Mouse (Mus musculus) neural tube, embryonic 13.5 days (tissue): ENCODE measurements around the gene Aipl1. TPM values are rescaled to one million over a fixed set of nuclear protein-coding genes. Genes with fewer than 3 reads are reported as not detected.
A peak's percentile ranks its signal among the peaks of the same experiment; 100 is the strongest.

Experiments used
- ATAC-seq: fragments of 200-750 bp; cut with Nextera tagmentation; 2 replicates; pipeline ENCODE4 v1.8.0; 2017; ENCODE audit warnings: low read depth, mild to moderate bottlenecking, moderate TSS enrichment, moderate library complexity
- H3K27ac ChIP-seq: fragments of 300-500 bp; sonication (generic); replicated peaks from 2 replicates; pipeline ENCODE4 v1.5.1; 2015; ENCODE audit warnings: moderate library complexity, mild to moderate bottlenecking, inconsistent platforms
- H3K27me3 ChIP-seq: fragments of 300-500 bp; sonication (generic); 2 replicates; pipeline ENCODE4 v1.6.1; 2015; ENCODE audit warnings: mild to moderate bottlenecking, inconsistent platforms
- H3K36me3 ChIP-seq: fragments of 300-500 bp; sonication (generic); 2 replicates; pipeline ENCODE4 v1.6.1; 2015; ENCODE audit warnings: mild to moderate bottlenecking, inconsistent platforms
- H3K4me1 ChIP-seq: fragments of 300-500 bp; sonication (generic); replicated peaks from 2 replicates; pipeline ENCODE4 v1.6.1; 2015; ENCODE audit warnings: inconsistent platforms
- H3K4me2 ChIP-seq: fragments of 300-500 bp; sonication (generic); 2 replicates; pipeline ENCODE4 v1.6.1; 2015; ENCODE audit warnings: inconsistent platforms, mild to moderate bottlenecking, moderate library complexity
- H3K4me3 ChIP-seq: fragments of 300-500 bp; sonication (generic); 2 replicates; pipeline ENCODE4 v1.5.1; 2015; ENCODE audit warnings: mild to moderate bottlenecking, inconsistent platforms
- H3K9ac ChIP-seq: fragments of 300-500 bp; sonication (generic); 2 replicates; pipeline ENCODE4 v1.6.1; 2015; ENCODE audit warnings: moderate library complexity, mild to moderate bottlenecking, inconsistent platforms
- H3K9me3 ChIP-seq: fragments of 300-500 bp; sonication (generic); 2 replicates; pipeline ENCODE4 v1.6.1; 2016; ENCODE audit warnings: inconsistent platforms
- WGBS: fragments of 180-500 bp; shearing (Covaris S2); methylation state at CpG from one replicate; pipeline ENCODE4 v1.1.7; 2015; 5-methylcytosine and 5-hydroxymethylcytosine counted together
- polyA plus RNA-seq: library from polyadenylated mRNA; unstranded; fragments of >200 nt; fragmentation: Nextera tagmentation; extraction: Ambion mirVana; gene quantifications from 2 replicates; pipeline ENCODE4 v1.2.1, GENCODE M21; 2015

Gene Aipl1
- polyA plus RNA-seq, 1 experiment from 2014 or later: 0.39 TPM

- H3K27ac ChIP-seq: no peak overlapping the region
- H3K4me1 ChIP-seq: peaks cover 9% of the 10 kb centered on the region; the same call in 1 of the 2 replicates
- no peaks in the 10 kb centered on the region for H3K9me3 ChIP-seq
- H3K9ac ChIP-seq: no peak overlapping the region
- ATAC-seq: no peak
- WGBS: 21% methylated on average over 23 of the region's 23 CpGs
- H3K27me3 ChIP-seq: 0 out of 2 replicates have a peak, but pooled peaks cover 11% of the 10 kb centered on the region
- no peak overlapping the region for H3K4me2 ChIP-seq
- H3K36me3 ChIP-seq: no peaks in the 10 kb centered on the region
- no peak overlapping the region for H3K4me3 ChIP-seq
Measured at GRCm38 (mm10) chr11:72029143-72029542, 8.2 kb downstream of the Aipl1 start.

- Histone ChIP-seq H3K4me1 (peaks cover 21% of the 10 kb centered on the region), H3K4me2 (no peak overlapping the region), H3K9me3 (no peaks in the 10 kb centered on the region), H3K27ac (no peak overlapping the region), H3K9ac (no peak overlapping the region), H3K27me3 (0 out of 2 replicates have a peak, but pooled peaks cover 11% of the 10 kb centered on the region), H3K36me3 (no peaks in the 10 kb centered on the region), H3K4me3 (no peak overlapping the region)
- ATAC-seq: no peak
- WGBS: 77% methylated on average over 9 of the region's 9 CpGs
Measured at GRCm38 (mm10) chr11:72027836-72028235, 9.5 kb downstream of the Aipl1 start.

- Histone ChIP-seq H3K4me1 (peaks cover 22% of the 10 kb centered on the region), H3K27ac (no peak overlapping the region), H3K4me3 (no peak overlapping the region), H3K9me3 (no peaks in the 10 kb centered on the region), H3K4me2 (no peak overlapping the region), H3K36me3 (no peaks in the 10 kb centered on the region), H3K9ac (no peak overlapping the region), H3K27me3 (0 out of 2 replicates have a peak, but pooled peaks cover 11% of the 10 kb centered on the region)
- ATAC-seq: no peak
- WGBS: 82% methylated on average over 9 of the region's 9 CpGs
Measured at GRCm38 (mm10) chr11:72026516-72026915, 10.8 kb downstream of the Aipl1 start.

GRCm38 (mm10) chr11:72025843-72026242, 11.5 kb downstream of the Aipl1 start:
- no peak overlapping the region for H3K9ac ChIP-seq

GRCm38 (mm10) chr11:72024193-72024781, 13.0 kb downstream of the Aipl1 start:
- no peak overlapping the region for H3K4me2 ChIP-seq
- ATAC-seq: peak; percentile 59; the same call in 1 of the 2 replicates
- 31% methylated on average over 5 of the region's 5 CpGs for WGBS
- no peak overlapping the region for H3K4me3 ChIP-seq
- peaks cover 19% of the 10 kb centered on the region for H3K4me1 ChIP-seq
- H3K27ac ChIP-seq: no peak overlapping the region
- no peaks in the 10 kb centered on the region for H3K9me3 ChIP-seq
- H3K27me3 ChIP-seq: 0 out of 2 replicates have a peak, but pooled peaks cover 3% of the 10 kb centered on the region
- no peaks in the 10 kb centered on the region for H3K36me3 ChIP-seq
- H3K9ac ChIP-seq: no peak overlapping the region

More at GRCm38 (mm10) chr11:72025843-72026242, 11.5 kb downstream of the Aipl1 start:
- Histone ChIP-seq H3K27ac (no peak overlapping the region), H3K4me1 (peaks cover 22% of the 10 kb centered on the region), H3K36me3 (no peaks in the 10 kb centered on the region), H3K9me3 (no peaks in the 10 kb centered on the region), H3K4me2 (no peak overlapping the region), H3K27me3 (0 out of 2 replicates have a peak, but pooled peaks cover 11% of the 10 kb centered on the region), H3K4me3 (no peak overlapping the region)
- ATAC-seq: no peak
- 44% methylated on average over 5 of the region's 5 CpGs for WGBS

GRCm38 (mm10) chr11:72023581-72023980, 13.7 kb downstream of the Aipl1 start:
- Histone ChIP-seq H3K27me3 (0 out of 2 replicates have a peak, but pooled peaks cover 3% of the 10 kb centered on the region), H3K4me3 (no peak overlapping the region), H3K9ac (no peak overlapping the region), H3K27ac (no peak overlapping the region), H3K9me3 (no peaks in the 10 kb centered on the region), H3K4me1 (peaks cover 16% of the 10 kb centered on the region), H3K4me2 (no peak overlapping the region), H3K36me3 (no peaks in the 10 kb centered on the region)
- ATAC-seq: no peak
- WGBS: 30% methylated on average over 10 of the region's 10 CpGs

GRCm38 (mm10) chr11:72022827-72023226, 14.5 kb downstream of the Aipl1 start:
- Histone ChIP-seq H3K36me3 (no peaks in the 10 kb centered on the region), H3K4me1 (peaks cover 19% of the 10 kb centered on the region), H3K4me2 (no peak overlapping the region), H3K27ac (no peak overlapping the region), H3K9ac (no peak overlapping the region), H3K9me3 (no peaks in the 10 kb centered on the region), H3K4me3 (no peak overlapping the region), H3K27me3 (0 out of 2 replicates have a peak, but pooled peaks cover under 1% of the 10 kb centered on the region)
- ATAC-seq: no peak
- WGBS: 86% methylated on average over 6 of the region's 6 CpGs

- Histone ChIP-seq H3K9ac (no peak overlapping the region), H3K4me3 (no peak overlapping the region), H3K4me2 (no peak overlapping the region), H3K36me3 (no peaks in the 10 kb centered on the region), H3K27ac (no peak overlapping the region), H3K9me3 (no peaks in the 10 kb centered on the region), H3K4me1 (peaks cover 24% of the 10 kb centered on the region), H3K27me3 (no peaks in the 10 kb centered on the region)
- ATAC-seq: no peak
- WGBS: 85% methylated on average over 4 of the region's 4 CpGs
Measured at GRCm38 (mm10) chr11:72021015-72021414, 16.3 kb downstream of the Aipl1 start.

- no peaks in the 10 kb centered on the region for H3K27me3 ChIP-seq
- no peak for ATAC-seq
Measured at GRCm38 (mm10) chr11:72017253-72017601, 20.1 kb downstream of the Aipl1 start.

GRCm38 (mm10) chr11:72016518-72017252, 20.6 kb downstream of the Aipl1 start:
- WGBS: 80% methylated on average over 13 of the region's 13 CpGs
- no peak overlapping the region for H3K4me2 ChIP-seq
- H3K27ac ChIP-seq: no peak overlapping the region
- H3K27me3 ChIP-seq: no peaks in the 10 kb centered on the region
- no peaks in the 10 kb centered on the region for H3K36me3 ChIP-seq
- no peaks in the 10 kb centered on the region for H3K9me3 ChIP-seq
- peaks cover 22% of the 10 kb centered on the region for H3K4me1 ChIP-seq
- H3K9ac ChIP-seq: no peak overlapping the region
- ATAC-seq: no peak
- H3K4me3 ChIP-seq: no peak overlapping the region

More at GRCm38 (mm10) chr11:72017253-72017601, 20.1 kb downstream of the Aipl1 start:
- H3K27ac ChIP-seq: no peak overlapping the region
- no peak overlapping the region for H3K4me3 ChIP-seq
- H3K9ac ChIP-seq: no peak overlapping the region
- H3K36me3 ChIP-seq: no peaks in the 10 kb centered on the region
- no peak overlapping the region for H3K4me2 ChIP-seq
- peaks cover 16% of the 10 kb centered on the region for H3K4me1 ChIP-seq
- H3K9me3 ChIP-seq: no peaks in the 10 kb centered on the region
- whole genome bisulfite sequencing: 55% methylated on average over 9 of the region's 9 CpGs

GRCm38 (mm10) chr11:72014674-72015073, 22.6 kb downstream of the Aipl1 start:
- Histone ChIP-seq H3K4me2 (no peak overlapping the region), H3K4me1 (peaks cover 42% of the 10 kb centered on the region), H3K4me3 (no peak overlapping the region), H3K36me3 (no peaks in the 10 kb centered on the region), H3K27ac (no peak overlapping the region), H3K9ac (no peak overlapping the region), H3K27me3 (no peaks in the 10 kb centered on the region), H3K9me3 (no peaks in the 10 kb centered on the region)
- ATAC-seq: no peak
- WGBS: 47% methylated on average over 4 of the region's 4 CpGs

- H3K9ac ChIP-seq: no peak overlapping the region
Measured at GRCm38 (mm10) chr11:72011955-72012354, 25.4 kb downstream of the Aipl1 start.

More at GRCm38 (mm10) chr11:72011955-72012354, 25.4 kb downstream of the Aipl1 start:
- no peaks in the 10 kb centered on the region for H3K9me3 ChIP-seq
- no peak overlapping the region for H3K4me3 ChIP-seq
- ATAC-seq: no peak
- peaks cover 45% of the 10 kb centered on the region for H3K4me1 ChIP-seq
- H3K4me2 ChIP-seq: no peak overlapping the region
- 56% methylated on average over 1 of the region's 1 CpGs for WGBS
- H3K36me3 ChIP-seq: no peaks in the 10 kb centered on the region
- no peaks in the 10 kb centered on the region for H3K27me3 ChIP-seq
- peak overlapping the region; percentile 65 for H3K27ac ChIP-seq
